Mouse (Mus musculus) hindbrain, postnatal 0 days (tissue): Measurements from ENCODE around the gene Atf6b. TPM values are rescaled to one million over a fixed set of nuclear protein-coding genes. Genes with fewer than 3 reads are reported as not detected.

ENCODE experiments used
- ATAC-seq: fragments of 200-750 bp; cut with Nextera tagmentation; 2 replicates; pipeline ENCODE4 v1.8.0; 2017; ENCODE audit warnings: mild to moderate bottlenecking, moderate TSS enrichment, moderate library complexity
- DNase-seq: peaks from one replicate; pipeline ENCODE4 v3.0.0-alpha.2; 2015; ENCODE audit warnings: low spot score
- H3K27ac ChIP-seq: fragments of 300-500 bp; sonication (generic); 2 replicates; pipeline ENCODE4 v1.5.1; 2014; ENCODE audit warnings: mild to moderate bottlenecking
- H3K27me3 ChIP-seq: fragments of 300-500 bp; sonication (generic); 2 replicates; pipeline ENCODE4 v1.6.1; 2014; ENCODE audit warnings: low read length, mixed read lengths; ENCODE audit not compliant: insufficient read depth
- H3K36me3 ChIP-seq: fragments of 300-500 bp; sonication (generic); 2 replicates; pipeline ENCODE4 v1.6.1; 2014; ENCODE audit warnings: low read length, mixed read lengths; ENCODE audit not compliant: insufficient read depth
- H3K4me1 ChIP-seq: fragments of 300-500 bp; sonication (generic); 2 replicates; pipeline ENCODE4 v1.6.1; 2014; ENCODE audit warnings: antibody characterized with exemption, low read length, mixed read lengths; ENCODE audit not compliant: insufficient read depth
- H3K4me2 ChIP-seq: fragments of 300-500 bp; sonication (generic); 2 replicates; pipeline ENCODE4 v1.6.1; 2014; ENCODE audit warnings: low read depth, mild to moderate bottlenecking, low read length, moderate library complexity, mixed read lengths
- H3K4me3 ChIP-seq: fragments of 300-500 bp; sonication (generic); 2 replicates; pipeline ENCODE4 v1.5.1; 2014; ENCODE audit warnings: low read length
- H3K9ac ChIP-seq: fragments of 300-500 bp; sonication (generic); replicated peaks from 2 replicates; pipeline ENCODE4 v1.6.1; 2014; ENCODE audit warnings: mild to moderate bottlenecking, low read length, moderate library complexity, mixed read lengths
- H3K9me3 ChIP-seq: fragments of 300-500 bp; sonication (generic); 2 replicates; pipeline ENCODE4 v1.6.1; 2016; ENCODE audit warnings: low read length, mixed read lengths
- CTCF ChIP-seq: IDR thresholded peaks from 2 replicates; pipeline ENCODE4 v1.5.1; 2016; ENCODE audit warnings: antibody characterized with exemption, control low read depth, low read depth
- WGBS: fragments of 180-500 bp; shearing (Covaris S2); extraction: QIAGEN DNeasy Blood & Tissue Kit; methylation state at CpG from one replicate; pipeline ENCODE4 v1.1.7; 2014; 5-methylcytosine and 5-hydroxymethylcytosine counted together
- polyA plus RNA-seq: library from polyadenylated mRNA; unstranded; fragments of >200 nt; fragmentation: Nextera tagmentation; extraction: Ambion mirVana; gene quantifications from 2 replicates; pipeline ENCODE4 v1.2.1, GENCODE M21; 2015
- total RNA-seq: library from RNA; depleted of rRNA; stranded (reverse); fragments of >200 nt; gene quantifications from 2 replicates; pipeline ENCODE4 v1.2.3, GENCODE M21; 2014; rRNA removed

The Atf6b gene
- total and polyA plus RNA-seq, 2 experiments from 2014 or later = 70.6 to 78.2 TPM

GRCm38 (mm10) chr17:34700671-34701071, 53.7 kb downstream of the Atf6b start:
- Histone ChIP-seq H3K9me3 (no peaks in the 10 kb centered on the region), H3K4me2 (no peak overlapping the region), H3K36me3 (no peaks in the 10 kb centered on the region), H3K27ac (0 out of 2 replicates have a peak overlapping the region, but pooled peaks have one; percentile 51), H3K9ac (no peak overlapping the region), H3K27me3 (no peaks in the 10 kb centered on the region), H3K4me1 (no peaks in the 10 kb centered on the region), H3K4me3 (no peak overlapping the region)
- ATAC-seq (0 out of 2 replicates have a peak, but pooled peaks have one; percentile 8), DNase-seq (no peak)
- no peak for TF ChIP-seq CTCF
- WGBS = 63% methylated on average over 2 of the region's 2 CpGs

Other genes starting within 250 kb of the Atf6b start
- 5.2 and 6.8 TPM in 2 replicates for gene BC051142, start 248.3 kb upstream of the Atf6b start, total RNA-seq
- 4.4 and 5.0 TPM in 2 replicates for gene BC051142, start 248.3 kb upstream of the Atf6b start, polyA plus RNA-seq
- gene Btnl4, start 169.8 kb upstream of the Atf6b start, total RNA-seq = not detected in 2 replicates
- gene Btnl4, start 169.8 kb upstream of the Atf6b start, polyA plus RNA-seq = not detected in 2 replicates
- not detected in 2 replicates for gene Btnl6, start 129.8 kb upstream of the Atf6b start, total RNA-seq
- 0.09 TPM in 1 of 2 replicates, not detected in the other for gene Btnl6, start 129.8 kb upstream of the Atf6b start, polyA plus RNA-seq
- 6.0 and 11.4 TPM in 2 replicates for gene Notch4, start 82.9 kb upstream of the Atf6b start, total RNA-seq
- gene Notch4, start 82.9 kb upstream of the Atf6b start, polyA plus RNA-seq = 5.2 and 6.1 TPM in 2 replicates
- gene Gpsm3, start 57.3 kb upstream of the Atf6b start, total RNA-seq = 3.4 and 4.8 TPM in 2 replicates
- gene Gpsm3, start 57.3 kb upstream of the Atf6b start, polyA plus RNA-seq = 4.8 and 5.4 TPM in 2 replicates
- 63.1 and 67.1 TPM in 2 replicates for gene Pbx2, start 55.9 kb upstream of the Atf6b start, total RNA-seq
- gene Pbx2, start 55.9 kb upstream of the Atf6b start, polyA plus RNA-seq = 6.2 and 7.5 TPM in 2 replicates
- 1.8 and 2.0 TPM in 2 replicates for gene Ager, start 49.3 kb upstream of the Atf6b start, total RNA-seq
- 1.7 and 2.5 TPM in 2 replicates for gene Ager, start 49.3 kb upstream of the Atf6b start, polyA plus RNA-seq
- 61.9 and 65.3 TPM in 2 replicates for gene Rnf5, start 43.5 kb upstream of the Atf6b start, total RNA-seq
- 223 and 233 TPM in 2 replicates for gene Rnf5, start 43.5 kb upstream of the Atf6b start, polyA plus RNA-seq
- 306 and 322 TPM in 2 replicates for gene Agpat1, start 42.9 kb upstream of the Atf6b start, total RNA-seq
- 97.7 and 98.4 TPM in 2 replicates for gene Agpat1, start 42.9 kb upstream of the Atf6b start, polyA plus RNA-seq
- gene Egfl8, start 31.2 kb upstream of the Atf6b start, total RNA-seq = 3.5 and 5.9 TPM in 2 replicates
- 6.5 and 7.4 TPM in 2 replicates for gene Egfl8, start 31.2 kb upstream of the Atf6b start, polyA plus RNA-seq
- gene Ppt2, start 18.6 kb upstream of the Atf6b start, total RNA-seq = 33.6 and 42.3 TPM in 2 replicates
- 17.9 and 20.0 TPM in 2 replicates for gene Ppt2, start 18.6 kb upstream of the Atf6b start, polyA plus RNA-seq
- gene Prrt1, start 17.6 kb upstream of the Atf6b start, total RNA-seq = 7.5 and 8.1 TPM in 2 replicates
- 7.3 and 7.9 TPM in 2 replicates for gene Prrt1, start 17.6 kb upstream of the Atf6b start, polyA plus RNA-seq
- 4.9 and 6.1 TPM in 2 replicates for gene Fkbpl, start 2.4 kb upstream of the Atf6b start, total RNA-seq
- 10.4 and 11.8 TPM in 2 replicates for gene Fkbpl, start 2.4 kb upstream of the Atf6b start, polyA plus RNA-seq
- gene Tnxb, start 23.4 kb downstream of the Atf6b start, total RNA-seq = 3.1 and 4.0 TPM in 2 replicates
- gene Tnxb, start 23.4 kb downstream of the Atf6b start, polyA plus RNA-seq = 0.16 and 0.28 TPM in 2 replicates
- 1.0 and 1.9 TPM in 2 replicates for gene C4b, start 96.7 kb downstream of the Atf6b start, total RNA-seq
- 0.86 and 1.1 TPM in 2 replicates for gene C4b, start 96.7 kb downstream of the Atf6b start, polyA plus RNA-seq
- gene Cyp21a1, start 157.4 kb downstream of the Atf6b start, total RNA-seq = not detected in 2 replicates
- not detected in 2 replicates for gene Cyp21a1, start 157.4 kb downstream of the Atf6b start, polyA plus RNA-seq
- 17.5 and 29.6 TPM in 2 replicates for gene Stk19, start 189.8 kb downstream of the Atf6b start, total RNA-seq
- gene Stk19, start 189.8 kb downstream of the Atf6b start, polyA plus RNA-seq = 45.5 and 46.5 TPM in 2 replicates
- gene Dxo, start 189.9 kb downstream of the Atf6b start, total RNA-seq = 36.4 and 48.9 TPM in 2 replicates
- gene Dxo, start 189.9 kb downstream of the Atf6b start, polyA plus RNA-seq = 47.6 and 53.8 TPM in 2 replicates
- 98.1 and 100 TPM in 2 replicates for gene Skiv2l, start 203.1 kb downstream of the Atf6b start, total RNA-seq
- 43.8 and 44.5 TPM in 2 replicates for gene Skiv2l, start 203.1 kb downstream of the Atf6b start, polyA plus RNA-seq
- gene Nelfe, start 203.2 kb downstream of the Atf6b start, total RNA-seq = 27.6 and 32.9 TPM in 2 replicates
- 63.5 and 71.9 TPM in 2 replicates for gene Nelfe, start 203.2 kb downstream of the Atf6b start, polyA plus RNA-seq
- gene Cfb, start 215.4 kb downstream of the Atf6b start, total RNA-seq = 0.07 and 0.26 TPM in 2 replicates
- gene Cfb, start 215.4 kb downstream of the Atf6b start, polyA plus RNA-seq = 1.0 and 1.3 TPM in 2 replicates
- gene Zbtb12, start 232.3 kb downstream of the Atf6b start, total RNA-seq = 20.7 and 31.1 TPM in 2 replicates
- 5.1 and 6.5 TPM in 2 replicates for gene Zbtb12, start 232.3 kb downstream of the Atf6b start, polyA plus RNA-seq
- gene Gm20547, start 234.9 kb downstream of the Atf6b start, total RNA-seq = not detected in 2 replicates
- not detected in 2 replicates for gene Gm20547, start 234.9 kb downstream of the Atf6b start, polyA plus RNA-seq